Mouse (Mus musculus) yolk sac, embryonic 10.5 days (tissue): Measurements from ENCODE around the gene Atp5g3.
A peak's percentile ranks its signal among the peaks of the same experiment; 100 is the strongest.
"Not testable (repeated sequence)": the region's sequence is repeated elsewhere in the genome, so short reads cannot be mapped to it uniquely, and the experiment has no call there.

ENCODE experiments used
- DNase-seq: peaks from one replicate; pipeline ENCODE4 v3.0.0-alpha.2; 2017; ENCODE audit warnings: low spot score

Atp5g3 gene

GRCm38 (mm10) chr2:73911175-73911700, at the start of gene Atp5g3:
Gene Atp5g3, minus strand, starts transcription at chr2:73911326.
- DNase-seq = peak; percentile 90

DNA sequence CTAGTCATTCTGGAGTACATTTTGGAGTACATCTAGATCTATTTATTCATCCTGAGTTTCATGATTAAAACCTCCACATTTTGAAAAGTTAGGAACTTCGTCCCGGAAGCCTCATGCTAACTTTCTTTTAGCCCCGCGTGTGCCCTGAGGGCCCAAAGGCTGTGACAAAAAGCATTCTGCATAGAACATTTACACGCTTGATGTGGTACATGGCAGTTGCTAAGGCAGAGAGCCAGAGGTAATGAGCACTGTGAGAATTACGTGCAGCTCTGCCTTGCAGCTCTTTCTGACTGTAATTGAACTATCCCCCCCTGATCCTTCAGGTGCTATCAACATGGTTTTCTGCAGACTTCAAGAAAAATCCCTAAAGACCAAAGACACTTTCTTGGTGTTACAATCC, 47.2 kb upstream of the Atp5g3 start:
- DNase-seq = no peak

- no peak for DNase-seq
Observed at GRCm38 (mm10) chr2:73953612-73954011, 42.5 kb upstream of the Atp5g3 start.

DNA sequence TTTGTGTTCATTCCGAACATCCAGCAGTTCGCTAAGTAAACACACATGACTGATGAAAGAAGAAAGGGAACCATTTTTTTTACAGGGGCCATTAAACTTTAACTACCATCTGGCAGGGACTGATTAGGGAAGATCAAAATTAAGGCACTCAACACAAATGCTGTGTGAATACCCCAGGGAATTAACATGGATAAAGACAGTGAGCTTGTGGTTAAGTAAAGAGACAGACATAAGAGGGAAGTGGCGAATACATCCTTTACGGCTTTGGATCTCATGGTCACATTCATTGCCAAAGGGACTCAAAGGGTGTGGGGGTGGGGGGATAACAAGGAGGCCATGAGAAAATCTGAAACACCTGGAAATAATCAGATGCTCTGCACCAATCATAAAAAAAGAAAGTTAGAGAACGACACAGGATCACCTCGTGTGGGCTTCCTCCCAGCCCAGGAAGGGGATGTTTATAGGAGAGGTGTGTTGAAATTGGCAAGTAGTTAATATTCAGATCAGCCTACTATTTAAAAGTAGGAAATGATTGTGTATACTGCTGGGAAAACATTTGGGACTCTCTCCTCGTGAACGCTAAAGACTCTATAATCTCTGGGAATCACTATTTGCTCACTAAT, 41.6 kb upstream of the Atp5g3 start:
- peak; percentile 37 for DNase-seq

DNA sequence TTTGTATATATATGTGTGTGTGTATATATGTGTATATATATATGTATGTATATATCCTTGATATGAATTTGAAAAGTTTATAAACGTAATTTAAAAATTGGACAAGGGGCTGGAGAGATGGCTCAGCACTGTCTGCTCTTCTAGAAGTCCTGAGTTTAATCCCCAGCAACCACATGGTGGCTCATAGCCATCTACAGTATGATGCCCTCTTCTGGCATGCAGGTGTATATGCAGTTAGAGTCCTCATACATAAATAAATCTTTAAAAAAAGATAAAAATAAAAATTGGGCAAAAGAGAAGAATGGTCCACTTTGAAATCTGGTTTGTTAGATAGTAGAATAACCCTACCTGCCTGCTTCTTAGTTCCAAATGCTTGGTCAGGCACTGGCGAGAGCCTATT, 36.2 kb upstream of the Atp5g3 start:
- no peak for DNase-seq

DNA sequence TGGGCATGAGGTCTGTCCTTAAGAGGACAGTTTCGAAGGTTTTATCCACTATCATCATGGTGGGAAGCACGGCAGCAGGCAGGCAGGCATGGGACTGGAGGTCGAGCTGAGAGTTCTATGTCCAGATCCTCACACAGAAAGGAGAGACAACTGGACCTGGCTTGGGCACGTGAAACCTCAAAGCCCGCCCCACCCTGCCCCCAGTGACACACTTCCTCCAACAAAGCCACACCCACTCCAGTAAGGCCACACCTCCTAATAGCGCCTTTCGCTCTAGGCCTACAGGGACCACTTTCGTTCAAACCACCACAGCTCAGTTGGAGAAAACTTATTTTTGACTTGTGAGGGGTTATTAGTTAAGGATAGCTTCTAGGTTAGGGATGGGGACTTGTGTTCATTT, 32.6 kb upstream of the Atp5g3 start:
- DNase-seq = no peak

GRCm38 (mm10) chr2:73942844-73943243, 31.7 kb upstream of the Atp5g3 start:
- DNase-seq = no peak

DNA sequence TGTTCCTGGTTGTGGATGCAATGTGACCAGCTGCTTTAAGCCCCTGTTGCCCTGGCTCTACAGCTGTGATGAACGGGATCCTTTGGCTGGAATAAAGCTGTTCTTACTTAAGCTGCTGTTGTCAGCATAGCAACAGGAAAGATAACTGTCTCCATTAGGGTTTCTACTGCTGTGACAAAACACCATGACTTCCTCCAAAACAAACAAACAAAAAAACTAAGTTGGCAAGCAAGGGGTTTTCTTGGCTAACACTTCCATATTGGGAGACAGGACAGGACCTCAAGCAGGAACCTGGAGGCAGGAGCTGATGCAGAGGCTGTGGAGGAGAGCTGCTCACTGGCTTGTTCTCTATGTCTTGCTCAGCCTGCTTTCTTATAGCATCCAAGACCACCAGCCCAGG, 30.2 kb upstream of the Atp5g3 start:
- DNase-seq = no peak

GRCm38 (mm10) chr2:73940471-73940870, 29.3 kb upstream of the Atp5g3 start:
- no peak for DNase-seq

- DNase-seq = no peak
Observed at GRCm38 (mm10) chr2:73938896-73939295, 27.8 kb upstream of the Atp5g3 start.

- DNase-seq = no peak
Observed at GRCm38 (mm10) chr2:73932676-73933313, 21.7 kb upstream of the Atp5g3 start.

DNA sequence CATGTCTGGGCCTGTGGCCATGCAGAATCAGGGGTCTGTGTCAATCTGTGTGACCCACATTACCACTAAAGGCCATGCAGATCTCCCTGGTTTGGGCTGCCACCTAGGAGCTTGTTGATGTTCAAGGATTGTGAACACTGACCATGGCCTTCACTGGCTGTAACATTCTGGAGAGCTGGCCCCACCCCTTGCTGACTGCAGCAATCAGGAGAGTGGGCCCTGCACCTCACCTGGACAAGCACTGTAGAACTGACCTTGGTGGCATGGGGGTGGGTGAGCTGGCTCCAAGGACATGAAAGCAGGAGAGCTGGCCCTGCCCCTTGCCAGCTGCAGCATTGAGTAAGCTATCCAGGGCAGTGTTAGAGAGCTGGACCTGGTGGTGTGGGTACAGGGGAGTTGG, 16.6 kb upstream of the Atp5g3 start:
- no peak for DNase-seq

DNA sequence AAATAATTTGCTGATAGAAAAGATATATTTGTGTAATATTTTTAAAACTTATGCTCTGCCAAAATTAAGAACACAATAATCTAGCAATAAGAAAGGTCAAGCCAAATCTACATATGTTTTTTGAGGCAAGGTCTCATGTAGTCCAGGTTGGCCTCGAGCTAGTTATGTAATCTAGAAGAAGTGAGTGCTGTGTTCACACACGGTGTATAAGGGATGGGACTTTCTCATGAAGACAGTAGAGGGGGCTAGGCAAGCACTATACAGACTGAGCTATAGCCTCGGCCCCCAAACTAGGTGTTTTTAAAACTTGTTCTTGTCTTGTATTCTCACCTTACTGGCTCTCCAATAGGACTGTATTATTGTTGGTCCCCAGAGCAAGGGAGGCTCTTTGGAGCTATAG, 14.4 kb upstream of the Atp5g3 start:
- DNase-seq = no peak

GRCm38 (mm10) chr2:73925089-73925488, 14.0 kb upstream of the Atp5g3 start:
- no peak for DNase-seq

DNA sequence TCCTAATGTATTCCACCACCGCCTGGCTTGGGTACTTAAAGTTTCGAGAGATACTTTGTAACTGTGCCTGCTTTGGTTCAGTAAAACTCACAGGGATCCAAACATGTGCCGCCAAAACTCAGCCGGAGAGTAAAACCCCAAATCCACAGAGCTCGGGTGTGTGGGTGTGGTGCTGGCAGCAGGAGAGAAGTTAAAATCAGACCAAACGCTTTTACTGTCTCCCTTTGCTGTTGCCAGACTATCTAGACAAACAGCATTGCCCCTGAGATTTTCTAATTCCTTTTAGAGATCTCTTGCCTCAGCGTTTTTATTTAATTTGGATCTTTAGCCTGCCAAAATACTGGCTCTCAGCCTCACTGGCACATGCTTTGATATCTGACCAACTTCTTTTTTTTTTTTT, 8.5 kb upstream of the Atp5g3 start:
- DNase-seq = no peak

GRCm38 (mm10) chr2:73912264-73912663, 1.1 kb upstream of the Atp5g3 start:
- no peak for DNase-seq

DNA sequence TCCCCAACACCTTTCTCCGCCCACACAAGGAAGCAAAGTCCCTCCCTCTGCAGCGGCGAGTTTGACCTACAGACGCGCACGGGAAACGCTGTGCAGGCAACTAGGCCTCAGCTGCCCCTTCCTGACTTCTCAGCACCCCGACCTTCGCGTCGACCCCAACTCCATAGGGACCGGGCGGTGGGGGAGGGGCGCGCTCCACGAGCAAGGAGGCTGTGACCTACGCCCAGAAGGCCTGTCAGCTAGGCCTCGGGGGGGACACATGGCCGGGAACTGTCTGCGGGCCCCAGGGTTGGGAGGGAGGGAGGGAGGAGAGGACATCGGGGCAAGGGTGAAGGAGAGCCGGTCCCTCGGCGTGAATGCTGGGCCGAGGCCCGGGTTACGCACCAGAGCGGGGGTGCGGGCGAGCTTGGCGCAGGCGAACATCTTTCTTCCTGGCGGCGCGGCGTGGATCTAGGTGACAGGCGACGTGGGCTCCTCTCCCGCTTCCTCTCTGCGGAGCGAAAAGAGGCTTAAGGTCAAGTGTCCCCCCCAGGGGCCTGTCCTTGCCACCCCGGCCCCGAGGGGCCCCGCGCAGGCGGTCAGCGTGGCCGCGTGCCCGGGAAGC, 453 bp downstream of the Atp5g3 start:
- DNase-seq = peak; percentile 69

- DNase-seq = no peak
Observed at GRCm38 (mm10) chr2:73909116-73909515, 2.0 kb downstream of the Atp5g3 start.

DNA sequence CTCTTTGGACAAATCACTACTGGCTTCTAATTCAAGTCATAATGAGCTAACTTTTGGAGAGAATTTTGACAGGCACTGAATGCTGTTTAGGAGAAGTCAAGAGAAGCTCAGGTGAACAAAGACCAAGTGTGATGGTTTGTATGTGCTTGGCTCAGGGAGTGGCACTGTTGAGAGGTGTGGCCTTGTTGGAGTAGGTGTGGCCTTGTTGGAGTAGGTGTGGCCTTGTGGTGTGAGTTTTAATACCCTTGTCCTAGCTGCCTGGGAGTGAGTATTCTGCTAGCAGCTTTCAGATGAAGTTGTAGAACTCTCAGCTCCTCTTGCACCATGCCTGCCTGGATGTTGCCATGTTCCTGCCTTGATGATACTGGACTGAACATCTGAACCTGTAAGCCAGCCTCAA, 6.4 kb downstream of the Atp5g3 start:
- DNase-seq = not testable (repeated sequence)

GRCm38 (mm10) chr2:73903536-73903935, 7.6 kb downstream of the Atp5g3 start:
- no peak for DNase-seq

GRCm38 (mm10) chr2:73902328-73902727, 8.8 kb downstream of the Atp5g3 start:
- DNase-seq = not testable (repeated sequence)

DNA sequence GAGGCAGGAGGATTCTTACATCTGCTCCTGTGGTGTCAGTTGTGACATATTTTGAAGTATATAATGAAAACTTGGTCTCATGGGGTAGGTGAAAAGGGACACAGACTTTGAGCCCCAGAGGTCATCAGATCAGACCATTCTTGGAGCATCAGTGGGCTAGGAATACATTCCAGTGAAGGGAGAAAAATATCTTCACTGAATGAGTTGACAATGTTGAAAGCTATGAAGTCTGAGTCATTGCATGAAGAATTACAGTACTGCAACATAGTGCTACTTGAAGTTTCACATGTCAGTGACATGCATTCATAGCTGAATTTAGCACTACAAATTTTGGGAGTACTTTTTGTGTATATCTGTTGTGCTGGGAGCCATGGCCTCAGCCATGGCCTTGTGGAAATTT, 10.0 kb downstream of the Atp5g3 start:
- no peak for DNase-seq

DNA sequence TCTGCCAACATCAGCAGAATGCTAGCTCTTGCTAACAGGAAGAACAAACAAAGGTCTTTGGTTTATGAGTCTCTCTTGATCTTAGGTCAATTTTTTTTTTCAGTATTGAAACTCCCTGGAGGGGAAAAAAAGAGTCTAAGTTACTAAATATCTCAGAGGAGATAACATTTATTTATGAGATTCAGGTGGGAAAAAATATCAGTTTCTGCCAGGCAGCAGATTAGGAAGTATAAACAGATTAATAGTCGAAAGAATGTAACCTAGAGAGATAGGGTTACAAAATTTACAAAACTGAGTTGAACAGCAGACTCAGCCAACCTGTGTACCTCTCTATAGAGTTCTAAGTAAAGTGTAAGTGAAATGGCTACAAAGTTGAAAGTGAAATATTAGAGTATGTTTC, 10.8 kb downstream of the Atp5g3 start:
- DNase-seq = no peak
